Mouse (Mus musculus): ENCODE measurements around the gene Rnf10. TPM values are rescaled to one million over a fixed set of nuclear protein-coding genes. Genes with fewer than 3 reads are reported as not detected.

Rnf10 gene
- total RNA-seq, 2 experiments from 2014 or later = 263 to 281 TPM

DNA sequence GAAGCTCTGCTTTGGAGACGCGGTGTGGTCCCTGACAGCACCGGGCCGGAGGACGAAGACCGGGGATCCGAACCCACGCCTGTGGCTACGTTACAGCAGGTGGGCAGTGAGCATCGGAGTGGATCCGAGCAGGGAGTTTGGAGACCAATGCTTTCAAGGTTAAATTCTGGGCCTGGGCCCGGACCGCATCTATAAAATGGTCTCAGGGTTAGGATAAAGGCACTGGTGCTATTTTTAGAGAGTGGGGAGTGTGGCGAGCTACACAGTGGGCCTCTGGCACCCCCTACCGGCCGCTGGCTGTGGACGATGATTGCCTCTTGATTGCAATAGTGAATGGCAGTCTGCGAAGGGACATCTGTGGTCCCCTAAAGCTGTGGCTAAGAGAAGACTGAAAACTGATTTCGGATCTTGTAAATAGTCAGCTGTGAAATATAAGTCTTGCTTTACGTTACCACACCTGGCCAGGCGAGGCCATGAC, 36.9 kb downstream of the Rnf10 start, which contains the start of gene Pop5:
Gene Pop5 (plus strand): TSS at position 51 of the 478 bp plus-strand sequence.
- peak; percentile 76 for DNase-seq

DNA sequence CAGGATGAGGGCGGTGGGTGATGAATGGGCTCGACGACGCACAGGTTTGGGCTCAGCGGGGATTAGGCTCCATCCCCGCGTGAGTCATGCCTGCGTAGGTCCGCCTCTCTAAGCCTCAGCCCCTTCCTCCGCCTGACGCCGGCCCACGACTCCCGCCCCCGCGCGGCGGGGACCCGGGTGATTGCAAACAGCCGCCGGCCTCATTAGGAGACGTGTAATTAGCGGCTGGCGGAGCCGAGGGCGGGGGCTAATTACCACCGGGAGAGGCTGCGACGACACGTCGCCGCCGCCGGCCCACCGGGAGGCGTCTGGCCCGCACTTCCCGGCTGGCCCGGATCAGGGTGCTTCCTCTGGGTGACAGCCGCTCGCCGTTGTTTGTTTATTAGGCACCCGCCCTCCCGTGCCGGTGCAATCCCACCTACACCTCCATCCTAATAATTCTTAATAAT, 37.4 kb downstream of the Rnf10 start:
- DNase-seq = peak; percentile 67

DNA sequence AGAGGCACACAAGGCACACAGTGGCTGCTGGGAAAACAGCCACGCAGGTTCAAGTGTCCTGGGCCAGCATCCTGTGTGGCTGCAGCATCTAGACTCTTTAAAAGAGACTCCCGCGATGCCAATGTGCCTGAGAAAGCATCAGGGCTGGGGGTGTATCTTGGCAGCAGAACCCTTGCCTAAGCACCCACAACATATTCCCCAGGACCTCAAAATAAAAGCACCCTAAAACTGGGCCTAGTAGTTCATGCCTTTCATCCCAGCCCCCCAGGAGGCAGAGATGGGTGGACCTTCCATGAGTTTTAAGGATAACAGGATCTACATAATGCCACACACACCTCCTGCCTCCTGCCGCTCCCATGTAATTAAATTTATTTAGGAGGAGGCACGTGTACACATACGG, 38.2 kb downstream of the Rnf10 start:
- no peak for DNase-seq

- DNase-seq = no peak
Measured at GRCm38 (mm10) chr5:115233031-115233780, 39.5 kb downstream of the Rnf10 start.

GRCm38 (mm10) chr5:115232516-115232915, 40.2 kb downstream of the Rnf10 start:
- no peak for DNase-seq

DNA sequence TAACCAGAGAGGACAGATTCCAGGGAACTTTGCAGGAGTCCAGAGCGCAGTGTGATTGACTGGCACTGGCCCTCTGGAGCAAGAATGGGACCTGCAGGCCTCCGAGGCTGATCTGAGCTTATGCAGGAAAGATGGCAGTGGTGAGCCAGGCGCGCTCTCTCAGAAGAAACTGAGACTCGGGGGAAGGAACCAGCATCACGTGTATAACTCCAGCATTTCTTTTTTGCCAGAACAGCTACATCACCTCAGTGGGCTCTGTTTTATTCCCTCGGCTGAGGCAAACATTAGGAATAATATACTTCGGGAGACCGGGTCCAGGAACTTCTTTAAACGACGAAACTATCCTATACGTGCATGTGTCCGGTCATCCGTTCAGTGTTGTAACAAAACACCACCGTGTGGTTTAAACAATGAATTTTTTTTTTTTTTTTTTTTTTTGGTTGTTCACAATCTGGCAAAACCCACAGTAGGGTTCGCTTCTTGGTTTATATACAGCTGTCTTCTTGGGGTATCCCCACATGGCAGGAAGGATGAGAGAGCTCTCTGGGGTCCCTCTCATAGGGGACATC, 41.1 kb downstream of the Rnf10 start:
- no peak for DNase-seq

- peak; percentile 44 for DNase-seq
Measured at GRCm38 (mm10) chr5:115230830-115231551, 41.7 kb downstream of the Rnf10 start.

DNA sequence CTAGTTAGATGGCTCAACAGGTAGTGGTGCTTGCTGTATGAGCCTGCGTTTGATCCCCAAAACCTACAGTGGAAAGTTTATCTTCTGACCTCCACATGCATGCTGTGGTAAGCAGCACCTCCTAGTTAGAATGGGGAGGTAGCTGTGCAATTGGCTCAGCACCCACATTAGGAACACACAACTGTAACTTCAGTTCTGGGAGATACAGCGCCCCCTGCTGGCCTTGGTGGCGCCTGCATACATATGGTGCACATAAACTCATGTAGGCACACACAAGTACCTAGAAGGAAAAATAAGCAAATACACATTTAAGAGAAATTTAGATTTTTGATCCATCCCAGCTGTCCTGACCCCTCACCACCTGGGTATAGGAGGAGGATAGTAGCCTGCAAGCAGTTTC, 50.2 kb downstream of the Rnf10 start:
- DNase-seq = no peak

DNA sequence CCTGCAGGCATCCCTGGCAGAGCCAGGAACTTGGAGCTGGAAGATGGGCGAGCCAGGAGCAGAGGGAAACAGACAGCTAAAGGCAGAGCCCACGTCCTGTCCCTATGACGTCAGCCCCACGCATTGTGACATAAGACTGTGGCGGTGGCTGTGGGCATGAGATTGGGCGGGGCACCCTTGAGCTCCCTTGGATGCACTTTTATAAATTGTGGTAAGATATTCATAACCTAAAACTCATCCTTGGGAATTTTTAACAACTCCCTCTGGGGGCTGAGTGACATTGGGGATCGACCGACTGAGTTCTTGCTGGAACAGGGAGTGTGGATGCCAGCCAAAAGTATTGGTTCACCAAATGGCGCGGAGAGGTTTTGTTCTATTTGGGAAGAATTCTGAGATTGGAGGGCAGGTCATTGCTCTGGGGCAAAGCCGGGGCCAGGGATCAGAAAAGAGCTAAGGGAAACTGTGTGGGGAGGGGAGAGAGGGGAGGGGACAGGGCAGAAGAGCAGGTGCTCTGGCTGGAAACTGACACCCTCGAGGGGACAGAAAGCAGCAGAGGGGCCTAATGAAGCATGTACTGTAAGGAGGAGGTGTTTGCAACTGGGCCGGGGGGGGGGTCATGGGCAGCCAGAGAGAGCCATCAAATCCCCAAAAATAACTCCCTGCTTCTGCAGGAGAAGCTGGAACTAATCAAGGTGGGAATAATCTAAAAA, 51.6 kb downstream of the Rnf10 start:
- DNase-seq = no peak

GRCm38 (mm10) chr5:115217998-115218397, 54.7 kb downstream of the Rnf10 start:
- DNase-seq = no peak

- DNase-seq = no peak
Measured at GRCm38 (mm10) chr5:115215273-115216185, 57.2 kb downstream of the Rnf10 start.

GRCm38 (mm10) chr5:115214864-115215263, 57.8 kb downstream of the Rnf10 start:
- DNase-seq = no peak

- no peak for DNase-seq
Measured at GRCm38 (mm10) chr5:115212861-115213260, 59.8 kb downstream of the Rnf10 start.

GRCm38 (mm10) chr5:115212451-115212850, 60.2 kb downstream of the Rnf10 start:
- DNase-seq = no peak

- DNase-seq = no peak
Measured at GRCm38 (mm10) chr5:115210380-115210779, 62.3 kb downstream of the Rnf10 start.

- DNase-seq = no peak
Measured at GRCm38 (mm10) chr5:115208601-115209000, 64.1 kb downstream of the Rnf10 start.

GRCm38 (mm10) chr5:115207892-115208291, 64.8 kb downstream of the Rnf10 start:
- DNase-seq = no peak

DNA sequence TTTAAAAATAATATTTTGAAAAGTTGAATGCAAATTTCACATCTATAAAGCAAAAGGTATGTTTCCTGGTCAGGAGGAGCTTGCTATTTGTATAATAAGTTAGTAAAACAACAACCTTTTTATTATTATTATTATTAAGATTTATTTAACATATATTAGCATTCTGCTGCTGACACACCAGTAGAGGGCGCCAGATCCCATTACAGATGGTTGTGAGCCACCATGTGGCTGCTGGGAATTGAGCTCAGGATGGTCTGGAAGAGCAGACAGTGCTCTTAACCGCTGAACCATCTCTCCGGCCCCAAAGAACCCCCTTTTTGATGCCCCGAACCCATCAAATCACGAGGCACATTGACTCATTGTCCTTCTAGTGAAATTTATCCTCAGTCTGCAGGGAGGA, 65.5 kb downstream of the Rnf10 start:
- DNase-seq = no peak

DNA sequence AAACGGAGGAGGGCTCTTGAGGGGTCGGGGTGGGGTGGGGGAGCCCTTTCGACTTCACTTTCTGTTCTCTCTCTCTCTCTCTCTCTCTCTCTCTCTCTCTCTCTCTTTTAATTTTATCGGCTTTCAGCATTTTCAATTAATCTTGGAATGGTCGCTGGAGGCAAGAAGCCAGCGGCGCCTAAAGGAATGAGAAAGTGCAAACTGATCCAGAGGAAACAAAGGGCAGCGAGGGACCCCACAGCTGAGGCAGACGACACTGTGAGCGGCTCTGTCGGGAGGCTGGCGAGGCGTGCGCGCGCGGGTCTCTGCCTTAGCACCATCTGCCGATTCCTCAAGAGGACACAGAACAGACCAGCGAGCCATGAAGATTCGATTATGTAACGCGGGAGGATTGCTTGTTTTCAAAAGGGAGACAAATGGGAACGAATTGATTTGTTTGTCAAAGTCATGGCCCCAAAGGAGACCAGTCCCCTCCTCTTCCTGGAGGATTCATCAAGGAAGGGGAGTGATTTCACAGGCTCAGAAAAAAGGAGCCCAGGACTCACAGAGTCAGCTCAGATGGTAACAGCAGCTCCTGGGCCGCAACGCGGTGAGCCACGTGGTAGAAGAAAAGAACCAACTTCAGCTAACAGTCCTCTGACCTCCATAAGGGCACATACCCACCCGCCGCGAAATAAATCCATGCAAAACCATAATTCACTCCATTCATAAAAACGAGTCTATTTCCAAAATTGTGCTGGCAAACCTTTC, 68.0 kb downstream of the Rnf10 start:
- DNase-seq = peak; percentile 49
